Comparison of ENCODE assay signal across 9 mouse cellular contexts in genomic region chr14:30699656-30700055, GRCm38 (mm10). TPM values are rescaled to one million over a fixed set of nuclear protein-coding genes. Genes with fewer than 3 reads are reported as not detected.
DNase-seq lines count a peak whose midpoint lies in the region; ATAC-seq and TF ChIP-seq lines count a peak whose summit lies in the region.
"Had no signal": no experiment of that assay in that cellular context is flagged by ENCODE, and none has a peak within 500 bp of the region (broad histone marks: within the 10 kb centered on the region; RNA-seq: fewer than 3 reads in every experiment).

No protein-coding gene starts in this region.

- H3K27me3 ChIP-seq in intestine, embryonic 14.5 days (replicated peaks; ENCODE audit: control insufficient read depth, insufficient read depth, low read length), result no peaks in the 10 kb centered on the region
- no peaks in the 10 kb centered on the region for H3K27me3 ChIP-seq in intestine, embryonic 15.5 days (replicated peaks)
- H3K27me3 ChIP-seq in E14TG2a.4 (ENCODE audit: insufficient read depth, low read length), result 0 out of 2 replicates have a peak, but pooled peaks cover under 1% of the 10 kb centered on the region
- H3K27me3 ChIP-seq in limb, embryonic 10.5 days (ENCODE audit: low read depth, poor library complexity, severe bottlenecking), result no peaks in the 10 kb centered on the region

- TF ChIP-seq CTCF in E14TG2a.4 (conservative IDR thresholded peaks at IDR 0.05; ENCODE audit: low read length), result peak; percentile 89
- peak; percentile 69; the same call in 1 of the 2 replicates for TF ChIP-seq CTCF in olfactory bulb, adult 2 months (IDR thresholded peaks at IDR 0.05; ENCODE audit: insufficient read depth, low read depth, low read length)

- no peak overlapping the region for H3K9ac ChIP-seq in intestine, embryonic 14.5 days (ENCODE audit: low read length)
- H3K9ac ChIP-seq in intestine, embryonic 15.5 days, result no peak overlapping the region

- no peak overlapping the region for H3K27ac ChIP-seq in intestine, embryonic 14.5 days (ENCODE audit: low read depth)
- H3K27ac ChIP-seq in intestine, embryonic 15.5 days, result no peak overlapping the region
- H3K27ac ChIP-seq in limb, embryonic 10.5 days, result no peak overlapping the region
- H3K27ac ChIP-seq in olfactory bulb, adult 2 months (ENCODE audit: insufficient read depth, low read depth, low read length), result no peak overlapping the region

- H3K9me3 ChIP-seq in intestine, embryonic 14.5 days (ENCODE audit: control insufficient read depth, low read length), result no peaks in the 10 kb centered on the region
- no peaks in the 10 kb centered on the region for H3K9me3 ChIP-seq in intestine, embryonic 15.5 days
- no peaks in the 10 kb centered on the region for H3K9me3 ChIP-seq in E14TG2a.4 (ENCODE audit: low read length)
- H3K9me3 ChIP-seq in limb, embryonic 10.5 days (replicated peaks), result no peaks in the 10 kb centered on the region
- H3K9me3 ChIP-seq: megakaryocyte, embryonic 14.5 days had no signal

- peak; percentile 87 for DNase-seq in intestine, embryonic 14.5 days (ENCODE audit: low spot score)
- DNase-seq in adrenal gland, postnatal 25 days, result peak; percentile 73
- peak; percentile 61 for DNase-seq in forelimb bud, embryonic 11.5 days (ENCODE audit: low read depth, low spot score)
- peak; percentile 82 for DNase-seq in limb, embryonic 10.5 days (ENCODE audit: low spot score)

- H3K4me1 ChIP-seq in intestine, embryonic 14.5 days (replicated peaks; ENCODE audit: control insufficient read depth, insufficient read depth, low read length), result no peaks in the 10 kb centered on the region
- peaks cover 2% of the 10 kb centered on the region; the same call in 1 of the 2 replicates for H3K4me1 ChIP-seq in intestine, embryonic 15.5 days (replicated peaks)
- no peaks in the 10 kb centered on the region for H3K4me1 ChIP-seq in E14TG2a.4 (replicated peaks; ENCODE audit: low read depth, low read length)
- peaks cover 7% of the 10 kb centered on the region; the same call in 1 of the 2 replicates for H3K4me1 ChIP-seq in limb, embryonic 10.5 days
- peaks cover 13% of the 10 kb centered on the region for H3K4me1 ChIP-seq in olfactory bulb, adult 2 months (ENCODE audit: control insufficient read depth, insufficient read depth, low read length)

- no peak overlapping the region for H3K4me2 ChIP-seq in intestine, embryonic 14.5 days (ENCODE audit: low read length)
- no peak overlapping the region for H3K4me2 ChIP-seq in intestine, embryonic 15.5 days (replicated peaks)

- TF ChIP-seq POLR2A in olfactory bulb, adult 2 months (IDR thresholded peaks at IDR 0.05; ENCODE audit: insufficient read depth, low read depth, low read length), result no peak

- ATAC-seq in intestine, embryonic 14.5 days (replicated peaks; ENCODE audit: low FRiP score, low TSS enrichment, low read depth), result no peak
- no peak for ATAC-seq in intestine, embryonic 15.5 days
- ATAC-seq in activated CD4-positive, CD25-positive, alpha-beta regulatory T cell, adult 4 months, result no peak

- H3K36me3 ChIP-seq in intestine, embryonic 14.5 days (ENCODE audit: control insufficient read depth, insufficient read depth, low read length), result no peaks in the 10 kb centered on the region
- H3K36me3 ChIP-seq in intestine, embryonic 15.5 days, result no peaks in the 10 kb centered on the region
- H3K36me3 ChIP-seq in E14TG2a.4 (ENCODE audit: insufficient read depth, low read length), result peaks cover 4% of the 10 kb centered on the region; the same call in 1 of the 2 replicates
- H3K36me3 ChIP-seq in limb, embryonic 10.5 days, result no peaks in the 10 kb centered on the region

- H3K4me3 ChIP-seq in intestine, embryonic 14.5 days (ENCODE audit: low read depth, low read length), result no peak overlapping the region
- no peak overlapping the region for H3K4me3 ChIP-seq in intestine, embryonic 15.5 days (replicated peaks)
- no peak overlapping the region for H3K4me3 ChIP-seq in E14TG2a.4 (replicated peaks; ENCODE audit: low read length)
- H3K4me3 ChIP-seq in limb, embryonic 10.5 days, result no peak overlapping the region
- no peak overlapping the region for H3K4me3 ChIP-seq in olfactory bulb, adult 2 months (ENCODE audit: insufficient read depth, low read depth, low read length)
- H3K4me3 ChIP-seq: megakaryocyte, embryonic 14.5 days had no signal

- WGBS in intestine, embryonic 14.5 days, result 29% methylated on average over 8 of the region's 8 CpGs
- WGBS in intestine, embryonic 15.5 days, result 36% methylated on average over 8 of the region's 8 CpGs
- whole genome bisulfite sequencing in limb, embryonic 10.5 days, result 29% methylated on average over 8 of the region's 8 CpGs
- WGBS in olfactory bulb, adult 2 months, result 49% methylated on average over 8 of the region's 8 CpGs

RNA-seq across cellular contexts. Expression of gene Sfmbt1, which starts 15.0 kb away (rescaled TPM):
- 12.6 and 14.9 TPM in 2 replicates for polyA plus RNA-seq in intestine, embryonic 14.5 days (2014; fragmentation: Nextera tagmentation; extraction: Ambion mirVana)
- polyA plus RNA-seq in intestine, embryonic 15.5 days (2015; fragmentation: Nextera tagmentation; extraction: Ambion mirVana), result 11.4 and 12.3 TPM in 2 replicates
- 28.4 and 35.0 TPM in 2 replicates for total RNA-seq in adrenal gland, postnatal 25 days (2021)
- 16.5 and 17.5 TPM in 2 replicates for polyA plus RNA-seq in limb, embryonic 10.5 days (2016; fragmentation: Nextera tagmentation; extraction: Ambion mirVana)
- not detected in 2 replicates for polyA plus RNA-seq in olfactory bulb, adult 2 months (2012; ENCODE audit: insufficient read depth, insufficient read length, low replicate concordance, missing spikeins)
- 1 to 10 TPM; 6.8 to 8.3 TPM for polyA plus RNA-seq in activated CD4-positive, CD25-positive, alpha-beta regulatory T cell, adult 4 months (2017; shearing (Covaris generic))

RNA-seq across cellular contexts. Expression of gene Rft1, which starts 45.5 kb away (rescaled TPM):
- polyA plus RNA-seq in intestine, embryonic 14.5 days (2014; fragmentation: Nextera tagmentation; extraction: Ambion mirVana), result 15.7 and 16.6 TPM in 2 replicates
- polyA plus RNA-seq in intestine, embryonic 15.5 days (2015; fragmentation: Nextera tagmentation; extraction: Ambion mirVana), result 12.6 and 15.0 TPM in 2 replicates
- total RNA-seq in adrenal gland, postnatal 25 days (2021), result 23.7 and 32.8 TPM in 2 replicates
- 16.6 and 19.3 TPM in 2 replicates for polyA plus RNA-seq in limb, embryonic 10.5 days (2016; fragmentation: Nextera tagmentation; extraction: Ambion mirVana)
- not detected in 2 replicates for polyA plus RNA-seq in olfactory bulb, adult 2 months (2012; ENCODE audit: insufficient read depth, insufficient read length, low replicate concordance, missing spikeins)
- 10 to 100 TPM; 12.9 to 13.1 TPM for polyA plus RNA-seq in activated CD4-positive, CD25-positive, alpha-beta regulatory T cell, adult 4 months (2017; shearing (Covaris generic))

Comparison
In these comparisons a context has a peak if more than half of its experiments do, and no peak if none do; other contexts are left out.
1. RNA of gene Rft1, which starts 45.5 kb away (polyA plus RNA-seq): 16.6 to 19.3 TPM in limb, embryonic 10.5 days, 15.7 to 16.6 TPM in intestine, embryonic 14.5 days, 12.9 to 13.1 TPM in activated CD4-positive, CD25-positive, alpha-beta regulatory T cell, adult 4 months and 12.6 to 15.0 TPM in intestine, embryonic 15.5 days; not detected in olfactory bulb, adult 2 months; every median in the first group is over 10 times any median in the second.
2. Peak in every context shown above with its lines, with median percentiles within 50 percentile points of each other: DNase-seq.